Mouse (Mus musculus): ENCODE measurements around the gene Il15.

DNA sequence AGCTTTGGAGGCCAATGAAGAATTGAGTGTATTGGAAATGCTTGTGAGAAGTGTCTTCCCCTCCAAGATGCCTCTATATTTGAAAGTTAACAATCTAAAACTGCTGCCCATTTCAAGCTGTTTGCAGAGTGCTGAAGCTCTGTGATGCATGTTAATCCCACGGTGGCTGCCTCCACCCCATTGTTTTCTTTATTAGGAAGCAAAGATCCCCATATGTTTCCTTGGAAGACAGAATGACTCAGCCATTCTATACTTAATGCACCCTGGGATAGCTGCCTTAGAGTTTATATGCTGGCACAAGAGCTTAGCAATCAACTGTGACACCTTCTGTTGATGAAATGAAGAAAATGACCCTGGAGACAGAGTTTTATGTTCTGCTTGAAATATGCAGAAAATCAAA, 96.6 kb downstream of the Il15 start:
- TF ChIP-seq POLR2A (IDR thresholded peaks at IDR 0.05; ENCODE audit: low read depth, low read length): no peak
- TF ChIP-seq CTCF (IDR thresholded peaks at IDR 0.05; ENCODE audit: extremely low read depth, insufficient read depth, insufficient read length, insufficient replicate concordance): no peak

Data from spleen, adult 2 months (tissue).